Mouse (Mus musculus) adrenal gland, adult (tissue): ENCODE results near the gene Trim29.

Source experiments
- DNase-seq, 2 experiments: peaks; one replicate each; pipeline ENCODE4 v3.0.0; 2022 to 2023; ENCODE audit warnings: low spot score in 1 of 2; ENCODE audit not compliant: inconsistent age in 2 of 2

Gene Trim29

DNA sequence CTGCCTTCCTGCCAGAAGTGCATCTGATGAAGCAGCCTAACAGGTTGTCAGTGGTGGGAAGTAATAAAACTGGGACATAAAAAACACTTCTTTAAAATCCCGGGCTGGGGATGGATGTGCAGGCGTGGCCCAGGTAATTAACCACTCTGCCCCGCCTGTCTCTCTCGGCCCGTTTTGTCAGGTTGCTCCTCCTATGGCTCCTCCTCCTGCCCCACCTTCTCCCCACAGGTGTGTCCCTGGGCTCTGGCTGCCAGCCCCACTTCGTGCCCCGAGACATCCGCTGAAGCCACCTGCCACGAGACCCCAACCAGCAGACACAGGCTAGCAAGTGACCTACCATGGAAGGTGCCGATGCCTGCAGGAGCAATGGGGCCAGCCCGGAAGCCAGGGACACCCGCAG lies at the start of gene Trim29:
TSS of gene Trim29 (plus strand) at position 311 of the 400 bp plus-strand sequence.
- no peak for DNase-seq

GRCm38 (mm10) chr9:43261124-43261907 lies 49.3 kb upstream of the Trim29 start:
- DNase-seq = no peak

DNA sequence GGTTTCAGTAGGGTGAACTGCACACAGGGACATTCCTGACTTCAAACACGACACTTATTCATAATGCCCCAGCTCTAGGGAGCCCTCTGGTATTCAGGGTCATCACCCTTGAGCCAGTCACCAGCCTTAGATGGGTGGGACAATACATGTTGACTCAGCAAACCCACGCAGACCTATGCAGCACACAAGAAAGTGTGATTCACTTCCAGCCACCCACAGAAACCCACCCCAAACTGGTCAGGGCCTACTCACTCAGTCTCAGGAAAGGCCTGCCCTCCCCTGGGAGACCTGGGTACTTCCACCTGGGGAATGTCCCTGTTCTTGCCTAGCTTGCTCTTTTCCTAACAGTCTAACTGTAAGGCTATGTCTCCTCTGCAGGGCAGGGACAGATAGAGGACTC lies 48.7 kb upstream of the Trim29 start:
- DNase-seq = peak in 1 of 2 experiments; percentile 26

GRCm38 (mm10) chr9:43262390-43262789 lies 48.3 kb upstream of the Trim29 start:
- no peak for DNase-seq

DNA sequence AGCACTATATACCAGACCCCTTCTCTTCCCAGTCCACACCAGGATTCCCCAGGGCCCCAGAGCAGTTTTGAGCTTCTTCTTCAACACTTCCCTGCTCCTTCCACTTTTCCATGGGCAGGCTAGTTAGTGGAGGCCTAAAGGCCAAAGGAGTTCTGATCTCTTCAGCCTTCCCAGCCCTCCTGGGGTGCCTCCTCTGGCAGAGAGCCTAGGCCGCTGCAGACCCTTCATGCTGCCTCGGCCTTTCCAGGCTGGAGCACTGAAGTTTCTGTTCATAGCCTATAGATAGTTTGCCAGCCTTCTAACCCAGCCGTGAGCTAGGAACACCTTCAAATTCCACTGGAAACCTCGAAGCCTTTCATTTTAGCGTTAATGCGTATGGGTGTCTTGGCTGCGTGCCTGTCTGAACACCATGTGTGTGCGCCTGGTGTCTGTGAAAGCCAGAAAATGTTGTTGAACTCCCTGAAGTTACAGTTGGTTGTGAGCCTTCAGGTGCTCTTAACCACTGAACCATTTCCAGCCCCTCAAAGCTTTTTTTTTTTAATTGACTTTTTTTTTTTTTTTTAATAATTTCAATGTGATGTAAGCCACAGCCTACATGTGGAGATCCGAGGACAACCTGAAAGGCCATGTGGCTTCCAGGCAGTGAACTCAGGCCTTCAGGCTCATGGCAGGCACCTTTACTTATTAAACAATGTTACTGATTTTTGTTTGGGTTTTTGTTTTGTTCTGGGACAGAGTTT lies 47.7 kb upstream of the Trim29 start:
- DNase-seq = no peak

- DNase-seq = peak; percentile 79 to 84
Measured at GRCm38 (mm10) chr9:43263946-43264451, 46.6 kb upstream of the Trim29 start.

DNA sequence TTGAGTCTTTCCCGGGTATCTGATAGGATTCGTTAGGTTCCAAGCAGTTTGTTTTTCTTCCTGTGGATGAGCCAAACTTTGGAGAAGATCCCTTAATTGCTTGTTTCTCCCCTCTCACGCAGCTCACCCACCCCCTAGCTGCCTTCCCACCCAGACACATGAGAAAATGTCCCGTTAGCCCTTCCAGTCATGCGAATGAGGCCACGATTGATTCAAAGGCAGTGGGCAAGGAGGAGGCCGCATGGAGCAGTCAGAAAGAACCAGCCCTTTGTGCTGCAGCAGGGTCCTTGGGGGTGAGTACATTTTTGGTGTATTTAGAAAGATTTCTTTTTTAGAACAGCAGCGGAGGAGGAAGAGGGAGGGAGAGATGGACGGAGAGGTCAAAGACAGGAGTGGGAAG lies 45.5 kb upstream of the Trim29 start:
- DNase-seq = no peak

- DNase-seq = peak; percentile 41 to 64
Measured at GRCm38 (mm10) chr9:43267357-43267756, 43.3 kb upstream of the Trim29 start.

DNA sequence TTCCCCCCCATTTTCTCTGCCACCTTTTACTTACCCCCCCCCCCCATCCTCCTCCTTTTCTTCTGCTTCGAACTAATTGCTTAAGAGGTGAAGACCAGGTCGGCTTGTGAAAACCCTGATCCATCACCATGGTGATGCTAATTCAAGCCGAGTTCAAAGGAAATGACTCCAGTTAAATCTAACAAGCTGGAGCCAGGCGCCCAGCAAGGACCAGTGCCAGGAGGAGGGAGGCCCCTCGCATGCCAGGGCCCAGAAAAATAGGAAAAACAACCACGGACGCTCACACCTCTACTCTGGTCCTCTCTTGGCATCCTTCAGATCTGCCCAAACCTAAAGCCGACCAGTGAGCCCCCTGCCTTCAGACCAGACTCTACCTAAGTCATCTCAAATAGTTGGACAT lies 41.5 kb upstream of the Trim29 start:
- no peak for DNase-seq

DNA sequence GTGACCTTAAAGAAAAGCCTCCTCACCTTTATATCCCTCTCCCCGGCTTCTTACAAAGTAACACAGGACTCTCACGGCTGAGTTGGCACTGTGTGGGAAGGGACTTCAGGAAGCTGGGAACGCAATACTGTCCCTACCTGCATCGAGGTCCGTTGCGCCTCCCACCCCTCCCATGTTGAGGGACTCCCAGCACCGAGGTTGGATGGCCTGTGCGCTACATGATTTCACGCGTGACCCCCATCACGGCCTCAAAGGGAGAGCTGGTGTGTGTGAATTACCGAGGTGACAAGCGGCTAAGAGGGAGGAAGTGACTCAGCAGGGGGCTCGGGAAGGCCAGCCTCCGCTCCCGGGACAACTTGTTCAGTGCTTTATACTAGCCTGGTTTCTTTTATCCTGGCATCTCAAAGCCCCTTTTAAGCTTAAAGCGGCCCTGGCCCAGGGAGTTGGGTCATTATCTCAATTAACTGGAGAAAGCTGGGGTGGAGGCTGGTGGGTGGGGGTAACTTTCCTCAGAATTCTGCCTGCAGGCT lies 39.9 kb upstream of the Trim29 start:
- peak in 1 of 2 experiments; percentile 41 for DNase-seq

- no peak for DNase-seq
Measured at GRCm38 (mm10) chr9:43271761-43272518, 38.7 kb upstream of the Trim29 start.

- no peak for DNase-seq
Measured at GRCm38 (mm10) chr9:43273735-43274134, 36.9 kb upstream of the Trim29 start.

DNA sequence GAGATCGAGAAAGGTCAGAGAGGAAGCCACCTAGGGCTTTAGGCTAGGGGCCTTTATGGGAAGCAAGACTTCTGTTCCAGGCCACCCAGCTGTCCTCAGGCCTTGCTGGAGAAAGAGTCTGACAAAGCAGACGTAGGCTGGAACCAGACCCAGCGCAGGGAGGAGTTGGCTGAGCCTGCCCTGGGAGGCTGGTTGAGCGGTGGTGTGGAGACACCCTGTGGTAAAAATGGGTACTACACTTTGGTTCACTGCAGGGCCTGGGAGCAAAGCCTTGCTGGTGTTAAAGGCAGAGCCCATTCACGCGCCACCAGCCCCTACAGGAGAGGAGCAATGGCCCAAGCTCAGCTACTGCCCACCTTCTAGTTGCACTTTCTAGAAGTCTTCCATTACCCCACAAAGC lies 26.4 kb upstream of the Trim29 start:
- DNase-seq = peak; percentile 75 to 92

- DNase-seq = no peak
Measured at GRCm38 (mm10) chr9:43285281-43285680, 25.4 kb upstream of the Trim29 start.

- DNase-seq = peak; percentile 50 to 83
Measured at GRCm38 (mm10) chr9:43286870-43287269, 23.8 kb upstream of the Trim29 start.

DNA sequence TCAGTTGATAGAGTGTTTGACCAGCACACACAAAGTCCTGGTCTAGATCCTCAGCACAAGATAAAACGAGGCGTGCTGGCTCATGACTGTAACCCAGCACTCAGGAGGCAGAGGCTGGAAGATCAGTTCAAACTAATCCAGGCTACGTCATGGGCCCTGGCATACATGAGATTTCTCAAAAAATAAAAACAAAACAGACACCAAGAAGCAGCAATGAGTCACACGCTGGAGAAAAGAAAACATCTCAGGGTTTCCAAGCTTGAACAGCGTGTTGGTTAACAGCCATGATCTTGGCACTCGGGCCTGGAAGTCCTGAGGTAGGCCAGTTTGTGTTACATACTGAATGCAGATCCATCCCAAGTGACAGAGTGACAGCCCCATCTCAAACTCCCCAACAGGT lies 17.6 kb upstream of the Trim29 start:
- no peak for DNase-seq

DNA sequence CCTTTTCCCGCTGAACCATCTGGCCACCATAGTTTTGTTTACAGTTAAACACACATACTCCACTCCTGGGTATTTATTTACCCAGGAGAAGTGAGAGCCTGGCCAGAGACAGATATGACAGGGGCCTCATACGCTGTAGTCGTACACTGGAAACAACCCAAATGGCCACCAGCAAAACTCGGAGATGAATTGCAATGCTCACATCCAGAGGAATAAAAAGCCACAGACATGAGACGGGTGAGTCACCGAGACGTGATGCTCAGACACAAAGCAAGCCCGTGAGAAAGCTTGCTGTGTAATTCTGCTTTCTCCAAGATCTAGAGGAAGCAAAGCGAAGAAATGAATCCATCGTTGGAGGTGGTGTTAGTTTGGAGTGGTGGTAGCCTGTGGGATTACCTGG lies 10.3 kb upstream of the Trim29 start:
- DNase-seq = no peak

DNA sequence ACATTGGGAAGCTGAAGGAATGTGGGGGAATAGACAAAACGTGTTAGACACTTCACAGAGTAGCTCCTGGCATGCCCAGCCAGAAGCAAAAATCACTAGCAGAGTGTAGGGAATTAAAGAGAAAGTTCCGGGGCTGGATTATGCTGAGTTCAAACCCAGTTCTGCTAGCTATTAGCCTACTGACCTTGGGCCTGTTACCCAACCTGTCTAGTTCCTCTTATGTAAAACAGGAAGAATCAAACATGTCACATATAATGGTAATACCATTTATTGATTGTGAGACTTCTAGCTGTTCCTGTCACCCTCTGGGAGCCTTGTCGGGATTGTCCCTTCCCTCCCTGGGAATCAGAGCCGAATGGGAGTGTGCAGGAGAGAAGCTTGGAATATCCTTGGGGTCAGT lies 7.7 kb upstream of the Trim29 start:
- no peak for DNase-seq

- DNase-seq = no peak
Measured at GRCm38 (mm10) chr9:43305882-43306281, 4.8 kb upstream of the Trim29 start.

DNA sequence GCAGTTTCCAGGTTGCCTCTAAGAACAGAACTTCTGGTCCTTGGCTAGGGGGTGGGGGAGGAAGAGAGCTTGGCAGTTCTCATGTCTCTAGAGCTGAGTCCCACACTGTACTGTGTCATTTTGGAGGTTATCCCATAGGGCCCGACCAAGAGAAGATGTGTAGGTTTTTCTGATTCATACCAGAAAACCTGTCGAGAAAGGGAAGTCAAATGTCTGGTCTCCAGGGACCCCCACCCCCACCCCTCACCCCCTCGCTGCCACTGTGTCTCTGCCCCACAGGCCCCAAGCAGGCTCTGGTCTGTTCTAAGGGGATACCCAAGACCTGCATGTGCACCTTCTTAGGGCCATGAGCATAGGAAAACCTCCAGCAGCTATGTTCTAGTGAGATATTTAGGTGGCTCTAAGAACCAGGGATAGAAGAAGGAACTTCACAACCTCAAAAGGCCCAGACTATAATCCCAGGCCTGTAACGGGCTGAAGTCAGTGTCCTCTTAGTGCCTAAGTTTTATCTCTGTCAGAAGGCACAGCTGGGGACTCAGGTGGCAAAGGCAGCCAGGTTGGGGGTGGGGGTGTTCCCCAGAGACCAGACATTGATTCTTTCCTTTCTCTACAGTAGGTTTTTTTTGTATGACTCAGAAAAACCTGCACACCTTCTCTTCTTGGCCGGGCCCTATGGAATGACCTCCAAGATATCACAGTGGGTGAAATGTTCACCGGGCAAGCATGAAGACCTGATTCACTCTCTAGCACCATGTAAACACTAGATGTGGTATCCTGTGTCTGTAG lies 1.4 kb upstream of the Trim29 start:
- no peak for DNase-seq
